Mouse (Mus musculus) pancreas, adult 10 weeks (tissue): ENCODE measurements around the gene Cav3. TPM values are rescaled to one million over a fixed set of nuclear protein-coding genes. Genes with fewer than 3 reads are reported as not detected.

ENCODE experiments used
- polyA plus RNA-seq: library from polyadenylated mRNA; stranded (reverse); fragments of 350-450 nt; fragmentation: Illumina TruSeq; extraction: RNeasy Lipid Tissue Mini Kit (QIAGEN cat#74804); gene quantifications from one replicate; pipeline ENCODE4 v1.2.3, GENCODE M21; 2015; ENCODE audit warnings: low read depth, low replicate concordance; ENCODE audit not compliant: insufficient read depth

Cav3 gene
- polyA plus RNA-seq, result not detected

DNA sequence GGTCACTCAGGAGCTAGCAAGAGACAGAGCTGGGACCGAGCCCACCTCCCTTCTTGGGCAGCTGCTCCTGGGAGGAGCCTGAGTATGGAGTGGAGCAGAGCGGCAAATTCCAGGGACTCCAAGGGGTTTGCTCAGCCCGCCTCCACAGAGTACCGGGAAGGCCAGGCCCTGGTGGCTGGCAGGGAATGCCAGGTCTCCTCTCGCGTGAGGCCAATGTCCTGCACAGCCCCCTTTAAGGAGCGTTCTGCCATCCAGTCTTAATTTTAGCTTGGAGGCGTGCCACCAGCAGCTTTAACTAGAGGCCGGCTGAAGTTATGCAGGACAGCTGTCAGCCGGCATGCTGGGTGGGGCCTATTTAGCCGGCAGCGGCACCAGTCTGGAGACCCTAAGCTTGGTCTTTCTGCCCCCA, at the start of gene Cav3:
Gene Cav3 (plus strand): TSS at position 165 of the 409 bp plus-strand sequence.

DNA sequence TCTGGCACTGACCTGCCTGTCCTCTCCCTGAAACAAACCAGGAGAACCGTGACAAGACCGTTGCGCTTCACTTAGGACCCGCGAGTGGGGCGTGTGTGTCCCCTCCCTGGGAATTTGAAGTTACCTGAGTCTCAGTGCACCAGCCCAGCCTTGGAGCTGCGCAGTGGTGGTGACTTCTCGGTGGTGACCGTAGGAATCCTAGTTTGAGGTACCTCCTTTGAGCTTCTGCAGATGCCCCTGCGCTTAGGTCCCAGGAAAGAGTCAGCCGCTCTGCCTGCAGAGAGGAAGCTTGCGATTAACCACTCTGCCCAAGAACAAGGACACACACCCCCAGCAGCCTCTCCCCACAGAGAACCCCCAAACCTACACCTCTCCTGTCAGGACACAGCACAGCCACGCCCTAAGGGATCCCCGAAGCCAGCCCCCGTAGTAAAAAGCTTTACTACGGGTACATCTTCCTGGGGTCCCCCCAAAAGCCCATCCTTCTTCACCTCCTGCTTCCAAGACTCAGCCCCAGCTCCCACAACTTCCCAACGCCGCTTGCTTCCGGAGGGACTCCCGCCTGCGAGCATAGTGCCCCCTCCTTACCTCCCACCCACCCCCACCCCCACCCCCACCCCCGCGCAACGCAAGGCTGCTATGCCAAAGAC, 30.7 kb downstream of the Cav3 start, which contains the start of gene Oxtr:
Gene Oxtr (minus strand): TSS at position 34 of the 650 bp plus-strand sequence.

Other genes with a start within 250 kb of the Cav3 start
- gene Lmcd1, start 185.7 kb upstream of the Cav3 start, polyA plus RNA-seq, result 9.7 TPM
- 4.5 TPM for gene Ssu2, start 71.5 kb upstream of the Cav3 start, polyA plus RNA-seq
- 1.0 TPM for gene Oxtr, start 30.4 kb downstream of the Cav3 start, polyA plus RNA-seq
- gene Rad18, start 237.2 kb downstream of the Cav3 start, polyA plus RNA-seq, result 0.66 TPM